Mouse (Mus musculus) midbrain, embryonic 12.5 days (tissue): ENCODE results near the gene Gm43552. TPM values are rescaled to one million over a fixed set of nuclear protein-coding genes. Genes with fewer than 3 reads are reported as not detected.
"Not testable (repeated sequence)": the region's sequence is repeated elsewhere in the genome, so short reads cannot be mapped to it uniquely, and the experiment has no call there.

Experiments
- ATAC-seq: fragments of 200-750 bp; cut with Nextera tagmentation; 2 replicates; pipeline ENCODE4 v1.8.0; 2017; ENCODE audit warnings: low read depth, moderate TSS enrichment, moderate library complexity; ENCODE audit not compliant: low FRiP score
- H3K27ac ChIP-seq: fragments of 300-500 bp; sonication (generic); replicated peaks from 2 replicates; pipeline ENCODE4 v1.5.1; 2016; ENCODE audit warnings: mild to moderate bottlenecking
- H3K27me3 ChIP-seq: fragments of 300-500 bp; sonication (generic); 2 replicates; pipeline ENCODE4 v1.6.1; 2016; ENCODE audit warnings: mild to moderate bottlenecking
- H3K36me3 ChIP-seq: fragments of 300-500 bp; sonication (generic); 2 replicates; pipeline ENCODE4 v1.6.1; 2016
- H3K4me1 ChIP-seq: fragments of 300-500 bp; sonication (generic); 2 replicates; pipeline ENCODE4 v1.6.1; 2016
- H3K4me2 ChIP-seq: fragments of 300-500 bp; sonication (generic); replicated peaks from 2 replicates; pipeline ENCODE4 v1.6.1; 2016; ENCODE audit warnings: mild to moderate bottlenecking, moderate library complexity
- H3K4me3 ChIP-seq: fragments of 300-500 bp; sonication (generic); 2 replicates; pipeline ENCODE4 v1.5.1; 2016; ENCODE audit warnings: mild to moderate bottlenecking
- H3K9ac ChIP-seq: fragments of 300-500 bp; sonication (generic); replicated peaks from 2 replicates; pipeline ENCODE4 v1.6.1; 2016; ENCODE audit warnings: mild to moderate bottlenecking, moderate library complexity
- H3K9me3 ChIP-seq: fragments of 300-500 bp; sonication (generic); 2 replicates; pipeline ENCODE4 v1.6.1; 2016; ENCODE audit warnings: mild to moderate bottlenecking
- WGBS: fragments of 180-500 bp; shearing (Covaris S2); methylation state at CpG from one replicate; pipeline ENCODE4 v1.1.7; 2016; 5-methylcytosine and 5-hydroxymethylcytosine counted together
- polyA plus RNA-seq: library from polyadenylated mRNA; unstranded; fragments of >200 nt; fragmentation: Nextera tagmentation; extraction: Ambion mirVana; gene quantifications from 2 replicates; pipeline ENCODE4 v1.2.1, GENCODE M21; 2016

Gene Gm43552
- polyA plus RNA-seq, 1 experiment from 2014 or later, result not detected

GRCm38 (mm10) chr5:65487381-65487780, 5.3 kb downstream of the Gm43552 start:
- Histone ChIP-seq H3K4me2 (no peak overlapping the region), H3K36me3 (no peaks in the 10 kb centered on the region), H3K27me3 (no peaks in the 10 kb centered on the region), H3K4me1 (peaks cover 14% of the 10 kb centered on the region), H3K9me3 (no peaks in the 10 kb centered on the region), H3K9ac (no peak overlapping the region), H3K4me3 (no peak overlapping the region), H3K27ac (no peak overlapping the region)
- 88% methylated on average over 10 of the region's 10 CpGs for WGBS
- no peak for ATAC-seq

- Histone ChIP-seq H3K27me3 (no peaks in the 10 kb centered on the region), H3K36me3 (no peaks in the 10 kb centered on the region), H3K4me2 (no peak overlapping the region), H3K4me1 (peaks cover 10% of the 10 kb centered on the region), H3K9ac (no peak overlapping the region), H3K4me3 (no peak overlapping the region), H3K27ac (no peak overlapping the region), H3K9me3 (no peaks in the 10 kb centered on the region)
- ATAC-seq, result no peak
- WGBS, result 83% methylated on average over 1 of the region's 2 CpGs
Measured at GRCm38 (mm10) chr5:65486514-65486913, 6.1 kb downstream of the Gm43552 start.

- no peaks in the 10 kb centered on the region for H3K27me3 ChIP-seq
- no peak overlapping the region for H3K9ac ChIP-seq
- no peak overlapping the region for H3K4me3 ChIP-seq
- H3K4me2 ChIP-seq, result no peak overlapping the region
- 89% methylated on average over 4 of the region's 4 CpGs for WGBS
- ATAC-seq, result no peak
- H3K36me3 ChIP-seq, result no peaks in the 10 kb centered on the region
- no peaks in the 10 kb centered on the region for H3K4me1 ChIP-seq
- no peaks in the 10 kb centered on the region for H3K9me3 ChIP-seq
- H3K27ac ChIP-seq, result no peak overlapping the region
Measured at GRCm38 (mm10) chr5:65482996-65483395, 9.6 kb downstream of the Gm43552 start.

GRCm38 (mm10) chr5:65480511-65480910, 12.1 kb downstream of the Gm43552 start:
- WGBS, result 87% methylated on average over 4 of the region's 4 CpGs
- no peaks in the 10 kb centered on the region for H3K36me3 ChIP-seq
- no peak overlapping the region for H3K4me3 ChIP-seq
- H3K9ac ChIP-seq, result no peak overlapping the region
- no peak for ATAC-seq
- H3K9me3 ChIP-seq, result no peaks in the 10 kb centered on the region
- no peak overlapping the region for H3K27ac ChIP-seq
- no peaks in the 10 kb centered on the region for H3K27me3 ChIP-seq
- H3K4me2 ChIP-seq, result no peak overlapping the region
- H3K4me1 ChIP-seq, result no peaks in the 10 kb centered on the region

- ATAC-seq, result no peak
- Histone ChIP-seq H3K9me3 (no peaks in the 10 kb centered on the region), H3K4me1 (no peaks in the 10 kb centered on the region), H3K4me2 (no peak overlapping the region), H3K4me3 (no peak overlapping the region), H3K27me3 (no peaks in the 10 kb centered on the region), H3K27ac (no peak overlapping the region), H3K9ac (no peak overlapping the region), H3K36me3 (no peaks in the 10 kb centered on the region)
- 90% methylated on average over 9 of the region's 9 CpGs for WGBS
Measured at GRCm38 (mm10) chr5:65479681-65480445, 12.8 kb downstream of the Gm43552 start.

GRCm38 (mm10) chr5:65478224-65478623, 14.4 kb downstream of the Gm43552 start:
- H3K27ac ChIP-seq, result no peak overlapping the region
- no peaks in the 10 kb centered on the region for H3K9me3 ChIP-seq
- H3K4me3 ChIP-seq, result no peak overlapping the region
- H3K4me2 ChIP-seq, result no peak overlapping the region
- H3K9ac ChIP-seq, result no peak overlapping the region
- H3K27me3 ChIP-seq, result no peaks in the 10 kb centered on the region
- no peaks in the 10 kb centered on the region for H3K36me3 ChIP-seq
- no peak for ATAC-seq
- H3K4me1 ChIP-seq, result no peaks in the 10 kb centered on the region
- 64% methylated on average over 4 of the region's 4 CpGs for WGBS

GRCm38 (mm10) chr5:65476739-65477138, 15.9 kb downstream of the Gm43552 start:
- not testable (repeated sequence) for H3K9me3 ChIP-seq, ATAC-seq, H3K36me3 ChIP-seq, H3K4me2 ChIP-seq, H3K27ac ChIP-seq, H3K9ac ChIP-seq, H3K27me3 ChIP-seq, H3K4me3 ChIP-seq, H3K4me1 ChIP-seq
- 95% methylated on average over 4 of the region's 4 CpGs for WGBS

GRCm38 (mm10) chr5:65475806-65476205, 16.8 kb downstream of the Gm43552 start:
- ATAC-seq, result no peak
- no peak overlapping the region for H3K9ac ChIP-seq
- H3K27ac ChIP-seq, result no peak overlapping the region
- no peaks in the 10 kb centered on the region for H3K36me3 ChIP-seq
- no peaks in the 10 kb centered on the region for H3K27me3 ChIP-seq
- no peaks in the 10 kb centered on the region for H3K9me3 ChIP-seq
- 84% methylated on average over 2 of the region's 2 CpGs for WGBS
- H3K4me1 ChIP-seq, result no peaks in the 10 kb centered on the region
- H3K4me3 ChIP-seq, result no peak overlapping the region
- no peak overlapping the region for H3K4me2 ChIP-seq

GRCm38 (mm10) chr5:65469766-65470165, 22.9 kb downstream of the Gm43552 start:
- H3K9me3 ChIP-seq, result no peaks in the 10 kb centered on the region
- H3K27me3 ChIP-seq, result no peaks in the 10 kb centered on the region
- no peak overlapping the region for H3K4me3 ChIP-seq
- no peak overlapping the region for H3K4me2 ChIP-seq
- H3K27ac ChIP-seq, result no peak overlapping the region
- H3K36me3 ChIP-seq, result peaks cover 25% of the 10 kb centered on the region
- no peak overlapping the region for H3K9ac ChIP-seq
- 94% methylated on average over 6 of the region's 6 CpGs for WGBS
- no peak for ATAC-seq
- H3K4me1 ChIP-seq, result no peaks in the 10 kb centered on the region

- Histone ChIP-seq H3K36me3 (peaks cover 25% of the 10 kb centered on the region), H3K9ac (no peak overlapping the region), H3K4me1 (no peaks in the 10 kb centered on the region), H3K27ac (no peak overlapping the region), H3K27me3 (no peaks in the 10 kb centered on the region), H3K4me3 (no peak overlapping the region), H3K9me3 (no peaks in the 10 kb centered on the region), H3K4me2 (no peak overlapping the region)
- no peak for ATAC-seq
- 87% methylated on average over 3 of the region's 3 CpGs for WGBS
Measured at GRCm38 (mm10) chr5:65466911-65467310, 25.7 kb downstream of the Gm43552 start.

- Histone ChIP-seq H3K4me1 (no peaks in the 10 kb centered on the region), H3K4me3 (no peak overlapping the region), H3K27me3 (no peaks in the 10 kb centered on the region), H3K36me3 (no peaks in the 10 kb centered on the region), H3K9ac (no peak overlapping the region), H3K27ac (no peak overlapping the region), H3K9me3 (no peaks in the 10 kb centered on the region), H3K4me2 (no peak overlapping the region)
- WGBS, result 89% methylated on average over 14 of the region's 14 CpGs
- no peak for ATAC-seq
Measured at GRCm38 (mm10) chr5:65460361-65460760, 32.3 kb downstream of the Gm43552 start.

- Histone ChIP-seq H3K9me3 (no peaks in the 10 kb centered on the region), H3K36me3 (no peaks in the 10 kb centered on the region), H3K4me3 (no peak overlapping the region), H3K9ac (no peak overlapping the region), H3K4me2 (no peak overlapping the region), H3K4me1 (no peaks in the 10 kb centered on the region), H3K27me3 (no peaks in the 10 kb centered on the region), H3K27ac (no peak overlapping the region)
- no peak for ATAC-seq
- 97% methylated on average over 3 of the region's 3 CpGs for WGBS
Measured at GRCm38 (mm10) chr5:65459454-65459853, 33.2 kb downstream of the Gm43552 start.

- 77% methylated on average over 5 of the region's 5 CpGs for WGBS
- no peaks in the 10 kb centered on the region for H3K27me3 ChIP-seq
- ATAC-seq, result no peak
Measured at GRCm38 (mm10) chr5:65457846-65458245, 34.8 kb downstream of the Gm43552 start.

More at GRCm38 (mm10) chr5:65457846-65458245, 34.8 kb downstream of the Gm43552 start:
- Histone ChIP-seq H3K4me1 (no peaks in the 10 kb centered on the region), H3K9me3 (no peaks in the 10 kb centered on the region), H3K27ac (no peak overlapping the region), H3K36me3 (no peaks in the 10 kb centered on the region), H3K9ac (no peak overlapping the region), H3K4me2 (no peak overlapping the region), H3K4me3 (no peak overlapping the region)
